Mouse (Mus musculus) midbrain, embryonic 12.5 days (tissue): Measurements from ENCODE around the gene Ddrgk1. TPM values are rescaled to one million over a fixed set of nuclear protein-coding genes. Genes with fewer than 3 reads are reported as not detected.
A peak's percentile ranks its signal among the peaks of the same experiment; 100 is the strongest.
"Not testable (repeated sequence)": the region's sequence is repeated elsewhere in the genome, so short reads cannot be mapped to it uniquely, and the experiment has no call there.

Source experiments
- ATAC-seq: fragments of 200-750 bp; cut with Nextera tagmentation; 2 replicates; pipeline ENCODE4 v1.8.0; 2017; ENCODE audit warnings: low read depth, moderate TSS enrichment, moderate library complexity; ENCODE audit not compliant: low FRiP score
- H3K27ac ChIP-seq: fragments of 300-500 bp; sonication (generic); replicated peaks from 2 replicates; pipeline ENCODE4 v1.5.1; 2016; ENCODE audit warnings: mild to moderate bottlenecking
- H3K27me3 ChIP-seq: fragments of 300-500 bp; sonication (generic); 2 replicates; pipeline ENCODE4 v1.6.1; 2016; ENCODE audit warnings: mild to moderate bottlenecking
- H3K36me3 ChIP-seq: fragments of 300-500 bp; sonication (generic); 2 replicates; pipeline ENCODE4 v1.6.1; 2016
- H3K4me1 ChIP-seq: fragments of 300-500 bp; sonication (generic); 2 replicates; pipeline ENCODE4 v1.6.1; 2016
- H3K4me2 ChIP-seq: fragments of 300-500 bp; sonication (generic); replicated peaks from 2 replicates; pipeline ENCODE4 v1.6.1; 2016; ENCODE audit warnings: mild to moderate bottlenecking, moderate library complexity
- H3K4me3 ChIP-seq: fragments of 300-500 bp; sonication (generic); 2 replicates; pipeline ENCODE4 v1.5.1; 2016; ENCODE audit warnings: mild to moderate bottlenecking
- H3K9ac ChIP-seq: fragments of 300-500 bp; sonication (generic); replicated peaks from 2 replicates; pipeline ENCODE4 v1.6.1; 2016; ENCODE audit warnings: mild to moderate bottlenecking, moderate library complexity
- H3K9me3 ChIP-seq: fragments of 300-500 bp; sonication (generic); 2 replicates; pipeline ENCODE4 v1.6.1; 2016; ENCODE audit warnings: mild to moderate bottlenecking
- WGBS: fragments of 180-500 bp; shearing (Covaris S2); methylation state at CpG from one replicate; pipeline ENCODE4 v1.1.7; 2016; 5-methylcytosine and 5-hydroxymethylcytosine counted together
- polyA plus RNA-seq: library from polyadenylated mRNA; unstranded; fragments of >200 nt; fragmentation: Nextera tagmentation; extraction: Ambion mirVana; gene quantifications from 2 replicates; pipeline ENCODE4 v1.2.1, GENCODE M21; 2016

The Ddrgk1 gene
- polyA plus RNA-seq, 1 experiment from 2014 or later, result 54.8 TPM

- H3K36me3 ChIP-seq, result peaks cover 78% of the 10 kb centered on the region
- no peak for ATAC-seq
- H3K4me3 ChIP-seq, result no peak overlapping the region
- no peak overlapping the region for H3K27ac ChIP-seq
- H3K4me1 ChIP-seq, result no peaks in the 10 kb centered on the region
- H3K9ac ChIP-seq, result no peak overlapping the region
- H3K4me2 ChIP-seq, result no peak overlapping the region
- no peaks in the 10 kb centered on the region for H3K9me3 ChIP-seq
- 84% methylated on average over 3 of the region's 3 CpGs for WGBS
- H3K27me3 ChIP-seq, result no peaks in the 10 kb centered on the region
Observed at GRCm38 (mm10) chr2:130681531-130681930, 17.1 kb upstream of the Ddrgk1 start.

GRCm38 (mm10) chr2:130679899-130680298, 15.4 kb upstream of the Ddrgk1 start:
- peaks cover 94% of the 10 kb centered on the region for H3K36me3 ChIP-seq
- H3K9me3 ChIP-seq, result no peaks in the 10 kb centered on the region
- H3K4me2 ChIP-seq, result no peak overlapping the region
- WGBS, result 91% methylated on average over 6 of the region's 6 CpGs
- no peak overlapping the region for H3K27ac ChIP-seq
- H3K4me3 ChIP-seq, result no peak overlapping the region
- no peaks in the 10 kb centered on the region for H3K4me1 ChIP-seq
- no peak overlapping the region for H3K9ac ChIP-seq
- H3K27me3 ChIP-seq, result no peaks in the 10 kb centered on the region
- ATAC-seq, result no peak

- Histone ChIP-seq H3K4me3 (no peak overlapping the region), H3K9me3 (no peaks in the 10 kb centered on the region), H3K27ac (no peak overlapping the region), H3K36me3 (peaks cover 93% of the 10 kb centered on the region), H3K27me3 (no peaks in the 10 kb centered on the region), H3K4me2 (no peak overlapping the region), H3K4me1 (no peaks in the 10 kb centered on the region), H3K9ac (no peak overlapping the region)
- 94% methylated on average over 12 of the region's 12 CpGs for WGBS
- ATAC-seq, result no peak
Observed at GRCm38 (mm10) chr2:130679154-130679553, 14.7 kb upstream of the Ddrgk1 start.

GRCm38 (mm10) chr2:130677211-130677610, 12.8 kb upstream of the Ddrgk1 start:
- H3K36me3 ChIP-seq, result peaks cover 95% of the 10 kb centered on the region
- no peak overlapping the region for H3K27ac ChIP-seq
- no peak overlapping the region for H3K4me2 ChIP-seq
- H3K9ac ChIP-seq, result no peak overlapping the region
- no peaks in the 10 kb centered on the region for H3K27me3 ChIP-seq
- no peak overlapping the region for H3K4me3 ChIP-seq
- H3K4me1 ChIP-seq, result no peaks in the 10 kb centered on the region
- H3K9me3 ChIP-seq, result no peaks in the 10 kb centered on the region
- WGBS, result 92% methylated on average over 10 of the region's 10 CpGs
- no peak for ATAC-seq

GRCm38 (mm10) chr2:130667559-130667958, 3.1 kb upstream of the Ddrgk1 start, which contains the start of gene Itpa:
TSS of gene Itpa (plus strand) at chr2:130667610.
- H3K9ac ChIP-seq, result peak within 1 kb of the TSS; percentile 71
- WGBS, result under 1% methylated on average over 31 of the region's 31 CpGs
- H3K27me3 ChIP-seq, result no peaks in the 10 kb centered on the region
- peak within 1 kb of the TSS; percentile 87 for H3K4me2 ChIP-seq
- peaks cover 28% of the 10 kb centered on the region for H3K4me1 ChIP-seq
- H3K36me3 ChIP-seq, result peaks cover 14% of the 10 kb centered on the region
- peak within 1 kb of the TSS; percentile 61 for H3K4me3 ChIP-seq
- H3K27ac ChIP-seq, result peak within 1 kb of the TSS; percentile 82
- peak; percentile 66 for ATAC-seq
- no peaks in the 10 kb centered on the region for H3K9me3 ChIP-seq

- peak overlapping the region; percentile 72 for H3K4me2 ChIP-seq
- peak overlapping the region; percentile 52 for H3K4me3 ChIP-seq
- 86% methylated on average over 11 of the region's 11 CpGs for WGBS
- no peak for ATAC-seq
- H3K27me3 ChIP-seq, result no peaks in the 10 kb centered on the region
- peaks cover 28% of the 10 kb centered on the region for H3K36me3 ChIP-seq
- H3K27ac ChIP-seq, result peak overlapping the region; percentile 96
- H3K9ac ChIP-seq, result peak overlapping the region; percentile 74
- no peaks in the 10 kb centered on the region for H3K9me3 ChIP-seq
- H3K4me1 ChIP-seq, result peaks cover 20% of the 10 kb centered on the region
Observed at GRCm38 (mm10) chr2:130663342-130663741, 1.1 kb downstream of the Ddrgk1 start.

GRCm38 (mm10) chr2:130658530-130658929, 5.9 kb downstream of the Ddrgk1 start:
- no peak for ATAC-seq
- Histone ChIP-seq H3K27ac (no peak overlapping the region), H3K9ac (no peak overlapping the region), H3K4me3 (no peak overlapping the region), H3K4me2 (no peak overlapping the region), H3K36me3 (peaks cover 74% of the 10 kb centered on the region), H3K9me3 (no peaks in the 10 kb centered on the region), H3K4me1 (peaks cover 11% of the 10 kb centered on the region), H3K27me3 (no peaks in the 10 kb centered on the region)
- 95% methylated on average over 10 of the region's 10 CpGs for WGBS

GRCm38 (mm10) chr2:130657541-130657940, 6.9 kb downstream of the Ddrgk1 start:
- Histone ChIP-seq H3K36me3 (peaks cover 77% of the 10 kb centered on the region), H3K4me3 (no peak overlapping the region), H3K9ac (no peak overlapping the region), H3K27me3 (no peaks in the 10 kb centered on the region), H3K9me3 (no peaks in the 10 kb centered on the region), H3K4me2 (no peak overlapping the region), H3K27ac (no peak overlapping the region), H3K4me1 (peaks cover 1% of the 10 kb centered on the region; the same call in 1 of the 2 replicates)
- 86% methylated on average over 6 of the region's 6 CpGs for WGBS
- no peak for ATAC-seq

- no peak for ATAC-seq
- H3K36me3 ChIP-seq, result peaks cover 75% of the 10 kb centered on the region
- H3K4me3 ChIP-seq, result no peak overlapping the region
- H3K4me1 ChIP-seq, result no peaks in the 10 kb centered on the region
- H3K4me2 ChIP-seq, result no peak overlapping the region
- no peak overlapping the region for H3K9ac ChIP-seq
- H3K27ac ChIP-seq, result no peak overlapping the region
- H3K9me3 ChIP-seq, result no peaks in the 10 kb centered on the region
- no peaks in the 10 kb centered on the region for H3K27me3 ChIP-seq
- WGBS, result 93% methylated on average over 9 of the region's 9 CpGs
Observed at GRCm38 (mm10) chr2:130656536-130656935, 7.9 kb downstream of the Ddrgk1 start.

- WGBS, result 90% methylated on average over 6 of the region's 6 CpGs
- Histone ChIP-seq H3K27ac (no peak overlapping the region), H3K4me2 (no peak overlapping the region), H3K9me3 (no peaks in the 10 kb centered on the region), H3K4me1 (no peaks in the 10 kb centered on the region), H3K9ac (no peak overlapping the region), H3K4me3 (no peak overlapping the region), H3K36me3 (peaks cover 69% of the 10 kb centered on the region), H3K27me3 (no peaks in the 10 kb centered on the region)
- ATAC-seq, result no peak
Observed at GRCm38 (mm10) chr2:130655660-130656339, 8.7 kb downstream of the Ddrgk1 start.

- Histone ChIP-seq H3K27me3 (no peaks in the 10 kb centered on the region), H3K4me2 (no peak overlapping the region), H3K4me3 (no peak overlapping the region), H3K27ac (no peak overlapping the region), H3K4me1 (no peaks in the 10 kb centered on the region), H3K9me3 (no peaks in the 10 kb centered on the region), H3K36me3 (peaks cover 63% of the 10 kb centered on the region), H3K9ac (no peak overlapping the region)
- WGBS, result 88% methylated on average over 1 of the region's 1 CpGs
- no peak for ATAC-seq
Observed at GRCm38 (mm10) chr2:130653760-130654159, 10.7 kb downstream of the Ddrgk1 start.

GRCm38 (mm10) chr2:130653303-130653702, 11.2 kb downstream of the Ddrgk1 start:
- ATAC-seq, result no peak
- WGBS, result 90% methylated on average over 2 of the region's 2 CpGs
- Histone ChIP-seq H3K4me1 (no peaks in the 10 kb centered on the region), H3K9ac (no peak overlapping the region), H3K36me3 (peaks cover 59% of the 10 kb centered on the region), H3K4me3 (no peak overlapping the region), H3K27me3 (no peaks in the 10 kb centered on the region), H3K9me3 (no peaks in the 10 kb centered on the region), H3K4me2 (no peak overlapping the region), H3K27ac (no peak overlapping the region)

- 85% methylated on average over 6 of the region's 6 CpGs for WGBS
- not testable (repeated sequence) for H3K4me2 ChIP-seq, H3K27ac ChIP-seq, ATAC-seq, H3K4me3 ChIP-seq, H3K4me1 ChIP-seq, H3K27me3 ChIP-seq, H3K9me3 ChIP-seq, H3K9ac ChIP-seq
- peaks cover 21% of the 10 kb centered on the region for H3K36me3 ChIP-seq
Observed at GRCm38 (mm10) chr2:130649028-130649427, 15.4 kb downstream of the Ddrgk1 start.
